Mouse (Mus musculus) kidney, adult 2 months (tissue): Measurements from ENCODE around the gene Gas2.

ENCODE experiments used
- CTCF ChIP-seq: fragments of 200-500 bp; conservative IDR thresholded peaks from 2 replicates; pipeline ENCODE4 v1.5.1; 2011; ENCODE audit warnings: low read depth, mild to moderate bottlenecking, control low read depth, low read length, moderate library complexity, mixed read lengths; ENCODE audit not compliant: insufficient read depth, insufficient read length
- POLR2A ChIP-seq: fragments of 200-500 bp; IDR thresholded peaks from one replicate; pipeline ENCODE4 v1.6.1; 2011; ENCODE audit warnings: low read depth, low read length, control low read depth

DNA sequence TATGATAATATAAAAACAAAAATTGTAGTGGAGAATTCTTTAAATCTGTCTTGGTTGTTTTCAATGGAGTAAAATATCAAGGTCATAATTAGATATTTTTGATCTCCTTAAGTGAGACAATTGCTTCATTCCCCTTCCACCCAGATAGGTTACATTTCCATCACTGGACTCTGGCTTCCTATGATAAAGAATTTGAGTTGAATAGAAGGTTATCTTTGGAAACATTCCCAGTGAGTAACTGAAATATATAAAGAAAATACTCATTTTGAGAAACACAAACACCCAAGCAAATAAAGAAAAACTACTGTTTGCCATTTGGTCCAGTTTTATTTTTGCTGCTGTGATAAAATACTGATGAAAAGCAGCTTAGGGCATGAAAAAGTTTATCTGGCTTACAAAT lies 10.8 kb downstream of the Gas2 start:
- TF ChIP-seq POLR2A: no peak
- no peak for TF ChIP-seq CTCF
